Mouse (Mus musculus) Patski (cell line): Measurements from ENCODE around the gene Anks6. TPM values are rescaled to one million over a fixed set of nuclear protein-coding genes. Genes with fewer than 3 reads are reported as not detected.

Experiments
- ATAC-seq: fragments of 100-300 bp; one replicate; pipeline ENCODE4 v1.8.0; 2021
- CTCF ChIA-PET: fragments of 350-600 bp; sonication (Branson Sonifier 250); formaldehyde crosslinking; loops from one replicate; lab custom pipeline; 2022; ENCODE audit warnings: inconsistent platforms; lab: Charles Lee
- POLR2A ChIA-PET: fragments of 350-600 bp; sonication (Branson Sonifier 250); formaldehyde crosslinking; loops from one replicate; lab custom pipeline; 2022; ENCODE audit warnings: antibody characterized with exemption, inconsistent platforms; lab: Charles Lee
- DNase-seq: peaks from one replicate; pipeline ENCODE4 v3.0.0-alpha.2; 2011; ENCODE audit warnings: low read depth, low spot score
- H3K27me3 ChIP-seq: fragments of 371-371 bp; one replicate; pipeline ENCODE4 v1.5.1; 2021
- CTCF ChIP-seq: fragments of 100-300 bp; IDR thresholded peaks from one replicate; pipeline ENCODE4 v1.5.1; 2021
- in situ Hi-C: fragments of 300-500 bp; cut with MboI; formaldehyde crosslinking; loops from 3 replicates; pipeline ENCODE4 v1.11.1; 2018; ENCODE audit warnings: low pct_unique_long_range_greater_than_20kb, mixed read lengths
- polyA plus RNA-seq: library from polyadenylated mRNA; unstranded; gene quantifications from one replicate; pipeline ENCODE4 v1.2.3, GENCODE M21; 2021

The Anks6 gene
- polyA plus RNA-seq, 1 experiment from 2014 or later = 9.4 TPM

DNA sequence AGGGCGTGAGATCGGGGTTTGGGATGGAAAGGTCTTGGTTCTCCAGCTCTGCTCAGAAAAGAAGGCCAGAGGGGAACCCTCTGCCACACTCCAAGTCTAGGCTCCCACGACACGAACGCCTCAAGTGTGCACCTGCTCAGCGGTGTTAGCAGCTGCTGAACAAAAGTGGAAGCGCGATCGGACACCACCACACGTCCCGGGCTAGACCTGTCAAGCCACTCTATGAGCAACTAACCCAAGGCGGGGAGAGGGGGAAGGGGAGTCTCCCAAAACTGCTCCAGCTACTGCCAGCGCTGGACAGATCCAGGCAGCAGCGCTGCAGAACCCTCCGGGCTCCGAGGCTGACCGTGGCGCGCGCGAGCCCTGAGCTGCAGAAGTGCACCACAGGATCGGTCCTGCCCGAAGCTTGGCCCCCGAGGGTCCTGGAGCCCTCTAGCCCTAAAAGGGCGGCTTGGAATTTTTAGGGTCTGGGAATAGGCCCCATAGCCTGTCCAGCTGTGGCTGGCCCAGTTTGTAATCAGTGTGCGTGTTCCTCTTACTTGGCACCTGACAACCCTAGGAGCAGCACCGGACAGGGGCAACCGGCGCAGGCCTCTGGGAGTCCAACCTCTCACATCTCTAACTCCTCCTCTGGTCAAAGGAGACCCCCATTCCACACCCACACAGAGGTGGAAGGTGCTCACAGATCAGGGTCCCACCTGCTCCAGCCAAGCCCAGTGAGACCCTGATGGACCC lies 66.8 kb downstream of the Anks6 start:
- peaks cover 35% of the 10 kb centered on the region for H3K27me3 ChIP-seq

DNA sequence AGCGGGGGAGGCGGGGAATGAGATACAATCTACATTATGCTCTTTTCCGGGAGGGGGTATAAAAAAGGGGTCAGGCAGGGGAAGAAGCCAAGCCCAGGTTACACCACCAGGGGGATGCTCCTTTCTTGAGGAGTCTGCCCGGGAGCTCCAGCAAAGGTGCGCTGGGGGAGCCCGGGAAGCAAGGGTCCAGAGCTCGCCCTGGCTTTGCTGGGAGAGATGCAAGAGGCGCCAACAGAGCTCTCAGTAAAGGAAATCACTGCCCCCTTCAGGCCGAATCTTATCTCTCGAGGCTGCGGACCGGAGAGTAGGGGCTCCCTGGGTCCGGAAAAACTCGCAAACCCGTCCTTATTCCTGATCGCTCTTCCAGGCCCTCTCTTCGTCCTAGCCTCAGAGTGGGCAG lies 67.4 kb downstream of the Anks6 start:
- peaks cover 35% of the 10 kb centered on the region for H3K27me3 ChIP-seq
- in situ Hi-C loops = no loop called here
- no peak for TF ChIP-seq CTCF
- ATAC-seq (no peak), DNase-seq (no peak)
- ChIA-PET CTCF (no interaction called here), POLR2A (no interaction called here)

More for the DNA sequence above, 66.8 kb downstream of the Anks6 start:
- TF ChIP-seq CTCF = no peak
- ATAC-seq (no peak), DNase-seq (no peak)
- in situ Hi-C loops = no loop called here
- POLR2A ChIA-PET = no interaction called here
- CTCF ChIA-PET = no interaction called here

DNA sequence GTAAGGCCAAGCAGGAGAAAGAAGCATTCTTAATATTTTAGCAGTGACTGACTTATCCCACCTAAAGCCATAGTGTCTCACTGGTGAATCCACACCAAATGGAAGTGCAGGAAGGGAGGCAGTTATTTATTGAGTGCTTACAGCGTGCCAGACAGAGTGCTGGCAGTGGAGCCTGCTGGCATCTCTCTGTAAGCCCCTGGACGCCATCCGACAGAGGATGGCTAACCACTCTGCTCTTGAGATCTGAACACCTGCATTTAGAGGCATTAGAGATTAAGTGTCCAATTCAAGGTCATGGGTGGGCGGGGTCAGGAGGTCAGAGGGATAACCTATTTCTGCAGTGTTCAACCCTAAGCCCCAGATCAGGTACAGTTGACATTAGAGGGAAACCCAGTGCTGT lies 68.4 kb downstream of the Anks6 start:
- ATAC-seq (no peak), DNase-seq (no peak)
- TF ChIP-seq CTCF = no peak
- in situ Hi-C loops = no loop called here
- peaks cover 40% of the 10 kb centered on the region for H3K27me3 ChIP-seq
- ChIA-PET POLR2A (no interaction called here), CTCF (no interaction called here)

DNA sequence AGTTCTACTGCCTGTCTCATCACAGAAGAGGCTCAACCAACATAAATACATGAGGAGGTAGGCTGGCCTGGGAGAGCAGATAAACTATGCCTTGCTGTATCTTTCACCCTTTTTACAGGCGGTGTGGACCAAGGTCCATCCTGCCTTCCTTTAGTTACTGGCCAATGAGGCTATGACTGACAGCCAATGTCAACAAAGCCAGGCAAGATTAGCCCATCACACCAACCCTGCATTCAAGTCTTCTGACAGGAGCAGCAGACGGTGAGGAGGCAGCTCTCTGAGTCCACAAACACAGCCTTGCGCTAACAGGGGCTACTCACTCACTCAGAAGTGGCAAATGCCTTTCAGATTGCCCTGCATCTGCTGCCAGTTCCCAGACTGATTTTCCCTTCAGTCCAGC lies 69.0 kb downstream of the Anks6 start:
- ChIA-PET CTCF (interaction anchor here (1.6 kb wide), 1 partner anchor 9 kb away, joined by 3 read pairs; no protein-coding TSS in a partner anchor), POLR2A (no interaction called here)
- H3K27me3 ChIP-seq = peaks cover 40% of the 10 kb centered on the region
- no peak for DNase-seq
- no peak for ATAC-seq
- in situ Hi-C loops = no loop called here
- no peak for TF ChIP-seq CTCF

DNA sequence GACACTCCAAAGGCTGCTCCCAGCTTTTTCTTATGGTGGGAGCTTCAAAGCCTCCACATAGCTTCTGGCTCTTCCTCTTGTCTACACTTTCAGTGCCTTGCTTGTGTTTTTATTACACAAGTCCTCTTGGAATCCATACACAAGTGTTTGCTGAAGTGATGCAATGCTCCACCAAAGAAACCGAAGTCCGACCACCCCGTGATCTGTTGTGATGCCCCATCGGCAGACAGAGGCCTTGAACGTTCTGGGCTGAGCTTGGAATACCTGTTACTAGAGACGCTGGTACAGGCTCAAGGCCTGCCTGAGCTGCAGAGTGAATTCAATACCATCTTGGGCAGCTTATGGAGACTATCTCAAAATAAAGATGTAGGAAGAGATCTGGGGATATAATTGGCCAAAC lies 69.4 kb downstream of the Anks6 start:
- no peak for DNase-seq
- in situ Hi-C loops = no loop called here
- ATAC-seq = no peak
- TF ChIP-seq CTCF = no peak
- ChIA-PET POLR2A (no interaction called here), CTCF (interaction anchor here (1.6 kb wide), 1 partner anchor 9 kb away, joined by 3 read pairs; no protein-coding TSS in a partner anchor)
- H3K27me3 ChIP-seq = peaks cover 43% of the 10 kb centered on the region

DNA sequence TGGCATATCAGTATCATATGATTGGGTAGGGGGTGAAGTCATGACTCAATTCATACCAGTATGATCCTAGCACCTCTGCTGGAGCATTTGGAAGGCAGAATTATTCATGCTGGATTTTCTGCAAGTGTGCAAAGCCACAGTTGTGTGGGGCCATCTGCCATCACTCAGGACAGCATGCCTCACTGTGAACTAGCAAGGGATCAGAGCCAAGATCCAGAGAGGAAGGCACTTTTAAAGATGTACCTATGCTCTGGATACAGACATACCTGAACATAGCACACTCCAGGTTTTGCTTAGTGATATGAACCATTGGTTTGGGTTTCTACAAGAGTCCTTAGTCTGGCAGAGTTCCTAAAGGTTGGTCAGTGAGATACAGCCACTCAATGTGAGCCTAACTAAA lies 71.2 kb downstream of the Anks6 start:
- ATAC-seq (no peak), DNase-seq (no peak)
- H3K27me3 ChIP-seq = peaks cover 34% of the 10 kb centered on the region
- POLR2A ChIA-PET = no interaction called here
- in situ Hi-C loops = no loop called here
- no peak for TF ChIP-seq CTCF
- CTCF ChIA-PET = no interaction called here

DNA sequence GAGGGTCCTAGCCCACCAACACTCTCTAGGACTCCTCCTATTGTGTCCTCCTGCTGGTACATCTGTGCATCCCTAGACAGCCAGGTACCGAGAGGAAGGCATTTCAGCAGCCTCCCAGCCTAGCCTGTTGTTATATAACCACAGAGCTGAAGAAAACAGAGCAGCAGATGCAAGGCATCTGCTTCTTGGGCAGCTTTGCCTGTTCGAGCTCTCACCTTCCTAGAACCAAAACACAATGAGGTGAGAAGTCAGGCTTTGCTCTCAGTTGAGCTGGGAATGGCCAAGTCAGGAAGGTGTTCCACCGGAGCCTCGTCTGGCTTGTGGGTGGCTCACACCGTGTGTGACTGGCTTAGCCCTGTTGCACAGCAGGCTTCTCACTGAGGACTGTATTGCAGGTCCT lies 74.3 kb downstream of the Anks6 start:
- ChIA-PET CTCF (no interaction called here), POLR2A (no interaction called here)

DNA sequence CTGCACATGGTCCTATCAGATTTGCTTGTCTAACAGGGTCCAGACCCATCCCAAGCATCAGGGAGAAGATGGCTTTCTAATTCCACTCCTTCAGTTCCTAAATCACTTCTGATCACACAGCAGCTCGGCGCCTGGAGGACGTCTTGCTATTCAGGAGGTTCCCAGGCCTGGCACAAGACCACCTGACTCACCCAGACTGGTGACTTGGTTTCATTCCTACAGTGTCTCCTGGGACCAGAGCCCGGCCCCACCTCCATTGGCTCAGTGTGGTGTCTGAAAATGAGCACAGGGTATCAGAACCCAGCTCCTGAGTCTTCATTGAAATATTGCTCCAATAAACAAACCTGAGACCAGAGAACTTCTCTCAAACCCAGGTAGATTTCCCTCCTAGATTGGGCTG lies 75.1 kb downstream of the Anks6 start:
- DNase-seq = no peak
- no peak for ATAC-seq
- TF ChIP-seq CTCF = no peak
- CTCF ChIA-PET = no interaction called here
- in situ Hi-C loops = no loop called here
- POLR2A ChIA-PET = no interaction called here
- H3K27me3 ChIP-seq = peaks cover 21% of the 10 kb centered on the region

More for the DNA sequence above, 74.3 kb downstream of the Anks6 start:
- H3K27me3 ChIP-seq = peaks cover 18% of the 10 kb centered on the region
- ATAC-seq = no peak
- TF ChIP-seq CTCF = no peak
- no peak for DNase-seq
- in situ Hi-C loops = no loop called here

DNA sequence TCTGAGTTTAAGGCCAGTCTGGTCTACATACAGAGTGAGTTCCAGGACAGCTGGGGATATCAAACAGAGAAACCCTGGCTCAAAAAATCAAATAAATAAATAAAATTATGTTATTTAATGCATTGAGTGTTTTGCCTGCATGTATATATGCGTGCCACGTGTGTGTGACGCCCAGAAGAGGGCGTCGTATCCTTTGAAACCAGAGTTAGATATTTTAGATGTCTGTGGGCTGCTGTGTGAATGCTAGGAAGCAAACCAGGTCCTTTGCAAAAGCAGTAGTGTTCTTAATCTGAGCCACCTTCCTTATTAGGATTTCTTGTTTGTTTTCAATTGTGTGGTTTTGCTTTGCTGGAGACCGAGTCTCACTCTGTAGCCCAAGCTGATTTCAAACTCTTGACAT lies 78.9 kb downstream of the Anks6 start:
- ChIA-PET POLR2A (no interaction called here), CTCF (no interaction called here)
- in situ Hi-C loops = no loop called here
- no peak for TF ChIP-seq CTCF
- DNase-seq = no peak
- ATAC-seq = no peak
- H3K27me3 ChIP-seq = peaks cover 9% of the 10 kb centered on the region

DNA sequence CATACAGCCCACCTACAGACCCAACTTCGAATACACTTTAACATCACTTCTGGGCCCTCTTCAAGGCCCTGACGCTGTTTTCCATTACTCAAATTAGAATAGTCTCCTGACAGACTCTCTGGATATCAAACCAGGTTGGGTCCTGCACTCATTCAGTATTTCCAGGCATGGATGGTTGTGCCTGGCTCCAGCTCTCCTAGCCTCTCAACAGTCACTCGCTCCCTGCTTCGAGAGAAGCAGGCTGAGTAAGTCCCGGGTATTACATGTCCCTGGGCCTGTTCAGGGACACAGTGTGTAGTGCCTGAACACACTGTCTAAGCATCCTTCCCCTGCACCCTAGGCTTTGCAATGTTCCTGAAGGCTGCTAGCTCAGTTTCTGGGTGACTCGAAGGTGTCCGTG lies 80.1 kb downstream of the Anks6 start:
- H3K27me3 ChIP-seq = peaks cover 8% of the 10 kb centered on the region
- ChIA-PET CTCF (no interaction called here), POLR2A (no interaction called here)
- in situ Hi-C loops = no loop called here
- no peak for ATAC-seq
- DNase-seq = no peak
- no peak for TF ChIP-seq CTCF

DNA sequence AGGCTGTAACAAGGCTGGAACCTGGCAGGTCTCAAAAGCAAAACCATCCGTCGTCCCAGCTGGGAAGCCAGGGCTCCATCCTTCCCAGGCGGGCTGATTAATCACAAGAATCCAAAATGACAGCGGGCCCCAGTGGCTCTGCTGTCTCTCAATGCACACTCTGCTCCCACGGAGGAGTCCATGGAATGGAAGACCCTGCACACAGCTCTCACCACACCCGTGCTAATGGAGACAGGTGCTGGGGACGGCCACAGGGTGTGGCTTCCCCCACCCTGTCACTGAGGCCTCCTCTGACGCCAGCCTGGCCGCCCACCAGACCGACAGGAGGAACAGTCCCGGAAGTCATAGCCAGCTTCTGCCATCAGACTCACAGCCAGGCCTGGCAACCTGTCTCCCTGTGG lies 80.6 kb downstream of the Anks6 start:
- no peak for TF ChIP-seq CTCF
- DNase-seq = no peak
- H3K27me3 ChIP-seq = peaks cover 8% of the 10 kb centered on the region
- CTCF ChIA-PET = no interaction called here
- no peak for ATAC-seq
- POLR2A ChIA-PET = no interaction called here
- in situ Hi-C loops = no loop called here

DNA sequence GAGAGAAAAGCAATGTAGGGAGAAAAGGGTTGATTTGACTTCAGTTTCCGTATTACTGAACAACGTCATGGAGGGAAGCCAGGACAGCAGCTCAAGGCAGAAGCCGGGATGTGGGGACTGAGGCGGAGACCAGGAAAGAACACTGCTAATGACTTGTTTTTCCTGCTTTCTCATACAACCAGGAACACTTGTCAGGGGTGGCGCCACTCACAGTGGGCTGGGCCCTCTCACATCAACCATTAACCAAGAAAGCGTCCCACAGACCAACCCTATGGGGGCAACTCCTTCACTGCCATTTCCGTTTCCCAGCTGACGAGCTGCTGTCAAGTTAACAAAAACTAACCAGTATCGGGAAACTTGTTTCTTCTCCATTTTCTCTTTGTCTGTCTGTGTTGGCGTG lies 83.9 kb downstream of the Anks6 start:
- DNase-seq (no peak), ATAC-seq (no peak)
- ChIA-PET POLR2A (no interaction called here), CTCF (no interaction called here)
- TF ChIP-seq CTCF = no peak
- in situ Hi-C loops = no loop called here
- H3K27me3 ChIP-seq = peaks cover 9% of the 10 kb centered on the region
